Mouse (Mus musculus): ENCODE results near the gene Lingo1. TPM values are rescaled to one million over a fixed set of nuclear protein-coding genes. Genes with fewer than 3 reads are reported as not detected.

Lingo1 gene
- polyA plus RNA-seq, 1 experiment, result not detected

- no peak overlapping the region for H3K4me3 ChIP-seq (ENCODE audit: insufficient read depth, low read depth, low read length)
- no peak overlapping the region for H3K27ac ChIP-seq (replicated peaks; ENCODE audit: low read depth, low read length)
- H3K4me1 ChIP-seq (ENCODE audit: control insufficient read depth, insufficient read depth, insufficient read length, low read length), result no peaks in the 10 kb centered on the region
These were observed 109.7 kb downstream of the Lingo1 start for GRCm38 (mm10) chr9:56686339-56687144.

- no peak overlapping the region for H3K27ac ChIP-seq (replicated peaks; ENCODE audit: low read depth, low read length)
- no peak overlapping the region for H3K4me3 ChIP-seq (ENCODE audit: insufficient read depth, low read depth, low read length)
- H3K4me1 ChIP-seq (ENCODE audit: control insufficient read depth, insufficient read depth, insufficient read length, low read length), result no peaks in the 10 kb centered on the region
These were observed 113.4 kb downstream of the Lingo1 start for GRCm38 (mm10) chr9:56682826-56683225.

- Histone ChIP-seq H3K4me1 (ENCODE audit: control insufficient read depth, insufficient read depth, insufficient read length, low read length) (no peaks in the 10 kb centered on the region), H3K27ac (replicated peaks; ENCODE audit: low read depth, low read length) (no peak overlapping the region)
These were observed 114.3 kb downstream of the Lingo1 start for GRCm38 (mm10) chr9:56681950-56682349.

GRCm38 (mm10) chr9:56678929-56679681 is 117.2 kb downstream of the Lingo1 start:
- Histone ChIP-seq H3K4me3 (ENCODE audit: insufficient read depth, low read depth, low read length) (no peak overlapping the region), H3K4me1 (ENCODE audit: control insufficient read depth, insufficient read depth, insufficient read length, low read length) (no peaks in the 10 kb centered on the region), H3K27ac (replicated peaks; ENCODE audit: low read depth, low read length) (no peak overlapping the region)

More at GRCm38 (mm10) chr9:56681950-56682349, 114.3 kb downstream of the Lingo1 start:
- H3K4me3 ChIP-seq (ENCODE audit: insufficient read depth, low read depth, low read length), result no peak overlapping the region

- H3K27ac ChIP-seq (replicated peaks; ENCODE audit: low read depth, low read length), result no peak overlapping the region
- no peak overlapping the region for H3K4me3 ChIP-seq (ENCODE audit: insufficient read depth, low read depth, low read length)
- no peaks in the 10 kb centered on the region for H3K4me1 ChIP-seq (ENCODE audit: control insufficient read depth, insufficient read depth, insufficient read length, low read length)
These were observed 120.6 kb downstream of the Lingo1 start for GRCm38 (mm10) chr9:56675696-56676095.

GRCm38 (mm10) chr9:56669605-56670221 is 126.6 kb downstream of the Lingo1 start:
- Histone ChIP-seq H3K27ac (replicated peaks; ENCODE audit: low read depth, low read length) (no peak overlapping the region), H3K4me3 (ENCODE audit: insufficient read depth, low read depth, low read length) (no peak overlapping the region), H3K4me1 (ENCODE audit: control insufficient read depth, insufficient read depth, insufficient read length, low read length) (no peaks in the 10 kb centered on the region)

- no peak overlapping the region for H3K4me3 ChIP-seq (ENCODE audit: insufficient read depth, low read depth, low read length)
- H3K27ac ChIP-seq (replicated peaks; ENCODE audit: low read depth, low read length), result no peak overlapping the region
- H3K4me1 ChIP-seq (ENCODE audit: control insufficient read depth, insufficient read depth, insufficient read length, low read length), result no peaks in the 10 kb centered on the region
These were observed 132.1 kb downstream of the Lingo1 start for GRCm38 (mm10) chr9:56664136-56664535.

GRCm38 (mm10) chr9:56662946-56663345 is 133.3 kb downstream of the Lingo1 start:
- H3K27ac ChIP-seq (replicated peaks; ENCODE audit: low read depth, low read length), result no peak overlapping the region
- no peak overlapping the region for H3K4me3 ChIP-seq (ENCODE audit: insufficient read depth, low read depth, low read length)
- H3K4me1 ChIP-seq (ENCODE audit: control insufficient read depth, insufficient read depth, insufficient read length, low read length), result no peaks in the 10 kb centered on the region

- H3K27ac ChIP-seq (replicated peaks; ENCODE audit: low read depth, low read length), result no peak overlapping the region
- H3K4me3 ChIP-seq (ENCODE audit: insufficient read depth, low read depth, low read length), result no peak overlapping the region
These were observed 133.9 kb downstream of the Lingo1 start for GRCm38 (mm10) chr9:56662405-56662804.

GRCm38 (mm10) chr9:56661217-56661840 is 134.9 kb downstream of the Lingo1 start:
- Histone ChIP-seq H3K27ac (replicated peaks; ENCODE audit: low read depth, low read length) (no peak overlapping the region), H3K4me1 (ENCODE audit: control insufficient read depth, insufficient read depth, insufficient read length, low read length) (no peaks in the 10 kb centered on the region), H3K4me3 (ENCODE audit: insufficient read depth, low read depth, low read length) (no peak overlapping the region)

More at GRCm38 (mm10) chr9:56662405-56662804, 133.9 kb downstream of the Lingo1 start:
- no peaks in the 10 kb centered on the region for H3K4me1 ChIP-seq (ENCODE audit: control insufficient read depth, insufficient read depth, insufficient read length, low read length)

- Histone ChIP-seq H3K4me3 (ENCODE audit: insufficient read depth, low read depth, low read length) (no peak overlapping the region), H3K27ac (replicated peaks; ENCODE audit: low read depth, low read length) (no peak overlapping the region), H3K4me1 (ENCODE audit: control insufficient read depth, insufficient read depth, insufficient read length, low read length) (no peaks in the 10 kb centered on the region)
These were observed 137.7 kb downstream of the Lingo1 start for GRCm38 (mm10) chr9:56658580-56658979.

- Histone ChIP-seq H3K4me1 (ENCODE audit: control insufficient read depth, insufficient read depth, insufficient read length, low read length) (no peaks in the 10 kb centered on the region), H3K4me3 (ENCODE audit: insufficient read depth, low read depth, low read length) (no peak overlapping the region), H3K27ac (replicated peaks; ENCODE audit: low read depth, low read length) (no peak overlapping the region)
These were observed 138.3 kb downstream of the Lingo1 start for GRCm38 (mm10) chr9:56657996-56658398.

- Histone ChIP-seq H3K4me1 (ENCODE audit: control insufficient read depth, insufficient read depth, insufficient read length, low read length) (no peaks in the 10 kb centered on the region), H3K27ac (replicated peaks; ENCODE audit: low read depth, low read length) (no peak overlapping the region), H3K4me3 (ENCODE audit: insufficient read depth, low read depth, low read length) (no peak overlapping the region)
These were observed 139.3 kb downstream of the Lingo1 start for GRCm38 (mm10) chr9:56656766-56657542.

GRCm38 (mm10) chr9:56655167-56655566 is 141.1 kb downstream of the Lingo1 start:
- H3K27ac ChIP-seq (replicated peaks; ENCODE audit: low read depth, low read length), result no peak overlapping the region
- H3K4me1 ChIP-seq (ENCODE audit: control insufficient read depth, insufficient read depth, insufficient read length, low read length), result no peaks in the 10 kb centered on the region
- H3K4me3 ChIP-seq (ENCODE audit: insufficient read depth, low read depth, low read length), result no peak overlapping the region
